Mouse (Mus musculus) midbrain, embryonic 15.5 days (tissue): ENCODE measurements around the gene Exosc7. TPM values are rescaled to one million over a fixed set of nuclear protein-coding genes. Genes with fewer than 3 reads are reported as not detected.

Source experiments
- ATAC-seq: fragments of 200-750 bp; cut with Nextera tagmentation; replicated peaks from 2 replicates; pipeline ENCODE4 v1.8.0; 2017; ENCODE audit warnings: moderate TSS enrichment
- H3K27ac ChIP-seq: fragments of 300-500 bp; sonication (generic); 2 replicates; pipeline ENCODE4 v1.5.1; 2015; ENCODE audit warnings: mild to moderate bottlenecking, inconsistent platforms
- H3K27me3 ChIP-seq: fragments of 300-500 bp; sonication (generic); replicated peaks from 2 replicates; pipeline ENCODE4 v1.6.1; 2015; ENCODE audit warnings: inconsistent platforms
- H3K36me3 ChIP-seq: fragments of 300-500 bp; sonication (generic); replicated peaks from 2 replicates; pipeline ENCODE4 v1.6.1; 2015; ENCODE audit warnings: inconsistent platforms
- H3K4me1 ChIP-seq: fragments of 300-500 bp; sonication (generic); 2 replicates; pipeline ENCODE4 v1.6.1; 2015; ENCODE audit warnings: inconsistent platforms
- H3K4me2 ChIP-seq: fragments of 300-500 bp; sonication (generic); 2 replicates; pipeline ENCODE4 v1.6.1; 2015; ENCODE audit warnings: inconsistent platforms, mild to moderate bottlenecking, moderate library complexity
- H3K4me3 ChIP-seq: fragments of 300-500 bp; sonication (generic); 2 replicates; pipeline ENCODE4 v1.5.1; 2015; ENCODE audit warnings: mild to moderate bottlenecking, inconsistent platforms
- H3K9ac ChIP-seq: fragments of 300-500 bp; sonication (generic); 2 replicates; pipeline ENCODE4 v1.6.1; 2015; ENCODE audit warnings: mild to moderate bottlenecking, inconsistent platforms
- H3K9me3 ChIP-seq: fragments of 300-500 bp; sonication (generic); 2 replicates; pipeline ENCODE4 v1.6.1; 2016; ENCODE audit warnings: inconsistent platforms
- WGBS: fragments of 180-500 bp; shearing (Covaris S2); methylation state at CpG from one replicate; pipeline ENCODE4 v1.1.7; 2015; ENCODE audit warnings: mixed read lengths; 5-methylcytosine and 5-hydroxymethylcytosine counted together
- polyA plus RNA-seq: library from polyadenylated mRNA; unstranded; fragments of >200 nt; fragmentation: Nextera tagmentation; extraction: Ambion mirVana; gene quantifications from 2 replicates; pipeline ENCODE4 v1.2.1, GENCODE M21; 2015

The Exosc7 gene
- polyA plus RNA-seq, 1 experiment from 2014 or later = 83.7 TPM

DNA sequence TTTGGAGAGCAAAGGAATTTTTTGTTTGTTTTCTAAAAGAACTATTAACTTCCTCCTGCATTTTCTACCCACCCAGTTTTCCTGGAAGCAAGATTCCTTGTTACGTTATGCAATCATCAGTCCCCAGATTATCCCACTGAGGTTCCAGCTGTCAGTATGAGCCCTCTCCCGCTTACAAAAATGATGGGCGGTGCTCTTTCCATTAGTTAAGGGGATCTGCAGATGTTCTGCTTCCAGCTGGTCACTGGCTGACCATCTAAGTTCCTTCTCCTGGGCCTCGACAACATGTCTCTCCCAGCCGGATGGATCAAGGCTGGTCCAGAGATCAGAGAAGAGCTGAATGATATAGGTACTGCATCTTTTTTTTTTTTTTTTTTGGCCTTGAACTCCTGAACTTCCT is 35.4 kb downstream of the Exosc7 start:
- Histone ChIP-seq H3K27me3 (no peaks in the 10 kb centered on the region), H3K4me2 (no peak overlapping the region), H3K9ac (no peak overlapping the region), H3K4me3 (no peak overlapping the region), H3K4me1 (no peaks in the 10 kb centered on the region), H3K9me3 (no peaks in the 10 kb centered on the region), H3K27ac (no peak overlapping the region), H3K36me3 (no peaks in the 10 kb centered on the region)
- no peak for ATAC-seq
- WGBS = 79% methylated on average over 5 of the region's 5 CpGs

DNA sequence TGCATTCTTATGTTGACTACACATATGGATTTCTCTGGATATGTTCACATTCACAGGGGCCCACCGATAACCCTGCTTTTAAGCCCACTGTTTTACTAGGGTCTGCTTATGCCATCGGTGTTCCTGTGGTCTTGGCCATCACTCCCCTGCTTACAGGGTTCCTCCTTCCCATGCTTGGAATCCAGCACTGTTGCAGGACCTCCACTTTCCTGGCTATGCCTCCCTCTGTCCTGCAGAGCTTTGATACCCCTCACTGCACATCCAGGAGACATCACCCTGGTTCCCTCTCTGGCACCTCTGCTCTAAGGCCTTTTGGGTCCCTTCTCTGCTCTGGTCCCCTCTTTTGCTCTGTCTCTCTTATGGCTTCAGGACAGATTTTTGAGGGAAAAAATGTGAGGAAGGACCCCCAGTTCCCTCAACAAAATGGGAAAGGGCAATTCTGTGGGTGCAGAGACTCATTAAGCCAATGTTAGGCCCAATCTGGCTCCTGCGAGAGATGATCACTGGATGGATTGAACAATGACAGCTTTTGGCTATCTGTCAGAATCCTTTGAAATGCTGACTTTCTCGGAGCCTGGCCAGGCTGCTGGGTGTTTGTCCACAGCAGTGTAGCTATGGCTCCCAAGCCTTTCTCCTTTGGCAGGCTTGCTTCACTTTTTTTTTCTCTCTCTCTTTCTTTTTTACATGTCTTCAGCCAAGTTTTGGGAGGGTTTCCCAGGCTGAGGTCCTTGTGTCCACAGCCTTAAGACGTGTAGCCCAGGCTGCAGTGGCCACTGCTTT is 37.4 kb downstream of the Exosc7 start, which contains the start of gene Clec3b:
Clec3b (plus strand) TSS at position 706 of the 780 bp plus-strand sequence.
- Histone ChIP-seq H3K27ac (no peak within 1 kb of the TSS), H3K4me3 (no peak within 1 kb of the TSS), H3K4me1 (no peaks in the 10 kb centered on the region), H3K9ac (no peak within 1 kb of the TSS), H3K27me3 (no peaks in the 10 kb centered on the region), H3K36me3 (no peaks in the 10 kb centered on the region), H3K4me2 (no peak within 1 kb of the TSS), H3K9me3 (no peaks in the 10 kb centered on the region)
- 83% methylated on average over 5 of the region's 5 CpGs for WGBS
- no peak for ATAC-seq

DNA sequence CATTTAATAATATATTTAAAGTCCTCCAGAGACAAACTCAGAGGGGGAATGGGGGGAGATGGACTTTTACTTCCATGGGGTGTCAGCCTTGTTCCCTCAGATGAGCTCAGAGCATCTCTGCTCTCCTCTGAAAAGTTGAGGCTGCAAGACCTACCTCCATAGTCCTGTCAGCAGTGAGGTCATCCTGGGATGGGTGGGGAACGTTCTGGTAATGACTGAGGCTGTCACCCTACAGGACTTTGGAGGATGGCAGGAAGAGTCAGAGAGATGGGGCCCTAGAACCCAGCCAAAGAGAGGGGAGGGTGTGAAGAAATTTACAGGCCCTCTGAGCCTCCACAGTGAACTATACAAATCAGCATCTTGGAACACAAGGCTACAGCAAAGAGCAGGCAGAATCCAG is 38.5 kb downstream of the Exosc7 start:
- ATAC-seq = no peak
- H3K36me3 ChIP-seq = no peaks in the 10 kb centered on the region
- 55% methylated on average over 1 of the region's 1 CpGs for WGBS

DNA sequence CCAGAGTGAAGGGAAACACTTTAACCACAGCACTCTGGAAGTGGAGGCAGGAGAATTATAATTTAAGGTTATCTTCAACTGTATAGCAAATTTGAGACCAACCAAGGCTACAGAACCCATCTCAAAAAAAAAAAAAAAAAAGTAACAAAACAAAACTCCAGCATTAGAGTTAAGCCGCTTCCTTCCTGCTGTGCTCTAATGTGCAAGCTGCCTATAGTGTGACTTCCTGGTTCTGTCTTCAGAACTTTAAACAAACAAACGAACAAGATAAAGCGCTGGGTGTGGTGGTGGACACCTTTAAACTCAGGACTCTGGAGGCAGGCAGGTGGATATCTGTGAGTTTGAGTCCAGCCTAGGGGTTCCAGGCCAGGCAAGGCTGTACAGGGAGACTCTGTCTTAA is 39.0 kb downstream of the Exosc7 start:
- WGBS = 77% methylated on average over 3 of the region's 3 CpGs
- no peak for ATAC-seq

More for the DNA sequence above, 38.5 kb downstream of the Exosc7 start:
- Histone ChIP-seq H3K27ac (no peak overlapping the region), H3K4me3 (no peak overlapping the region), H3K9me3 (no peaks in the 10 kb centered on the region), H3K27me3 (no peaks in the 10 kb centered on the region), H3K4me2 (no peak overlapping the region), H3K9ac (no peak overlapping the region), H3K4me1 (no peaks in the 10 kb centered on the region)

DNA sequence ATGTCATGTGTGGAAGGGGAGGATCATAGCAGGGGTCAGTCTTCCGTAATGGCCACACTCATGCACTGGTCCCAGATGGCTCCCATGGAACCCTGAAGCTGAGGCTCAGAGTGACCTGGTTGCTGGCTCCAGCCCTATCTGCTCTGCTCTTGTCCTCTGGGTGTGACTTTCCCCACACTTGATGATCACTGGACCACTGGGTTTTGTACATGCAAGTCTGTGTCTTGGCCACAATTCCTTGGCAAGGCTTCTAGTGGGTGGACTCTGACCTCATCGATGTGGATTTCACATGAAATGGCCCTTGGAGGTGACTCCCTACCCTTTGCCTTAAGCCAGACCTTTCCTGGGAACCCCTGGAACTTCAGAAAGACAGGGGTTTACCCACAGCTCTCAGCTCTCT is 40.1 kb downstream of the Exosc7 start:
- Histone ChIP-seq H3K9ac (no peak overlapping the region), H3K27me3 (no peaks in the 10 kb centered on the region), H3K27ac (no peak overlapping the region), H3K4me3 (no peak overlapping the region), H3K4me1 (no peaks in the 10 kb centered on the region), H3K36me3 (no peaks in the 10 kb centered on the region), H3K9me3 (no peaks in the 10 kb centered on the region), H3K4me2 (no peak overlapping the region)
- no peak for ATAC-seq
- WGBS = 93% methylated on average over 2 of the region's 2 CpGs

More for the DNA sequence above, 39.0 kb downstream of the Exosc7 start:
- Histone ChIP-seq H3K4me2 (no peak overlapping the region), H3K9ac (no peak overlapping the region), H3K4me1 (no peaks in the 10 kb centered on the region), H3K27ac (no peak overlapping the region), H3K27me3 (no peaks in the 10 kb centered on the region), H3K4me3 (no peak overlapping the region), H3K9me3 (no peaks in the 10 kb centered on the region), H3K36me3 (no peaks in the 10 kb centered on the region)

DNA sequence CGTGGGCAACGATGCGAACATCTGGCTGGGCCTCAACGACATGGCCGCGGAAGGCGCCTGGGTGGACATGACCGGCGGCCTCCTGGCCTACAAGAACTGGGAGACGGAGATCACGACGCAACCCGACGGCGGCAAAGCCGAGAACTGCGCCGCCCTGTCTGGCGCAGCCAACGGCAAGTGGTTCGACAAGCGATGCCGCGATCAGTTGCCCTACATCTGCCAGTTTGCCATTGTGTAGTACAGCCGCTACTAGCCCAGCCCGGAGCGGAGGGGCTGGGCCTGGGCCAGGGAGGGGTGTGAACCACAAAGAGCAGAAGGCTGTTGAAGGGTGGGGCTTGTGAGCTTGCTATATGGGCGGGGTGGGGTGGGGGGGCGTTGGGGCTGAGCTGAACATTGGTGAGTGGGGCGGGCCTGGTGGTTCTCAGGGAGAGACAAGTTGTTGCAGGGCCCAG is 43.9 kb downstream of the Exosc7 start:
- Histone ChIP-seq H3K27ac (no peak overlapping the region), H3K9ac (no peak overlapping the region), H3K9me3 (no peaks in the 10 kb centered on the region), H3K4me1 (no peaks in the 10 kb centered on the region), H3K36me3 (no peaks in the 10 kb centered on the region), H3K4me2 (peak overlapping the region; percentile 2; the same call in 1 of the 2 replicates), H3K27me3 (no peaks in the 10 kb centered on the region), H3K4me3 (no peak overlapping the region; the same call in 1 of the 2 replicates)
- ATAC-seq = peak; percentile 60
- WGBS = 34% methylated on average over 30 of the region's 30 CpGs

DNA sequence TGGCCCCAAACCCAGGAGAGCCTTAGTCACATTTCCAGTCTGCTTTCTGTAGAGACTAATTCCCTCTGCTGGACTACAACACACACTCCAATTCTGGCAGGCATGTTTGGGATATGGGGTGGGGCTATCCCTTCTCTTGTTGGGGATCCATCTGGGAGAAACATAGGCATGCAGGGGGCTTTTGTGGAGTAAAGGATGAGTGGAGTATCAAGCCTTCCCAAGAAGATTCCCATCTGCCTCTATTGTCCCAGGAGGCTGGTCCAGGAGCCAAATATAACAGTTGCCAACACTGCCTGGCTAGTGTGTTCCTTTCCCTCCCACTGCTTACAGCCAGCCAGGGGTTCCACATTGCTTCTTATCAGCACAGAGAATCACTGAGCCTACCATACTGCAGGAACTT is 44.7 kb downstream of the Exosc7 start:
- Histone ChIP-seq H3K27ac (no peak overlapping the region), H3K9ac (no peak overlapping the region), H3K36me3 (no peaks in the 10 kb centered on the region), H3K4me3 (no peak overlapping the region), H3K27me3 (no peaks in the 10 kb centered on the region), H3K4me2 (no peak overlapping the region), H3K4me1 (no peaks in the 10 kb centered on the region), H3K9me3 (no peaks in the 10 kb centered on the region)
- ATAC-seq = no peak

DNA sequence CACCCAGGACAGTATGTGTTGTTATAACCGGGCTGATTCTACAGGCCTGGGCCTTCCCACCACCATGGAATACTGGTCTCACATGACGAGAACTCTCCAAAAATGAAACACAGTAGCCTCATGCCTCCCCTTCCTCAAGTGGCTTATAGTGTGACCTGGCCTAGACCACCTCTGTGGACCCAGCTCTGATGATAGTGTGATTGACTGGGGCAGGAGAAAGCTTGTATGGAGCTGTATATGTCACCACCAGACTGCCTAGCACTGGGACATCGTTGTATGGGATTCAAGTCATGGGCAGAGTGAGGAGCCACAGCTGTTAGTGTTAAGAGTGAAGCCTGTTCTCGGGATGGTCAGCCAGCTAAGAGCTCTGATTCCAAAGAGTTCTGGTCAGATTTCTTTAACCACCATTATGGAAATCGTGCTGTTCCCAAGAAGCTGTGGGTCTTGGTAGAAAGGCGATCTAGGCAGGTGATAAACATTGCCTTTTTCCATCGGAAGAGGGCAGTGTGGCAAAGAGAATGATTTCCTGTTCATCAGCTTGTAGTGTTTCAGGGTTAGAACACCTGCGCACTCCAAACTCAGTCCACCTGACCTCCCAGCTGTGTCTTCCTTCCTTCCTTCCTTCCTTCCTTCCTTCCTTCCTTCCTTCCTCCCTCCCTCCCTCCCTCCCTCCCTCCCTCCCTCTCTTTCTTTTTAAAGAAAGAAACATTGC is 45.3 kb downstream of the Exosc7 start:
- H3K4me2 ChIP-seq = no peak overlapping the region
- WGBS = 63% methylated on average over 8 of the region's 8 CpGs
- H3K27ac ChIP-seq = no peak overlapping the region
- no peaks in the 10 kb centered on the region for H3K4me1 ChIP-seq
- no peaks in the 10 kb centered on the region for H3K36me3 ChIP-seq
- no peak overlapping the region for H3K9ac ChIP-seq
- no peak overlapping the region for H3K4me3 ChIP-seq
- no peaks in the 10 kb centered on the region for H3K9me3 ChIP-seq
- ATAC-seq = no peak
- H3K27me3 ChIP-seq = no peaks in the 10 kb centered on the region

DNA sequence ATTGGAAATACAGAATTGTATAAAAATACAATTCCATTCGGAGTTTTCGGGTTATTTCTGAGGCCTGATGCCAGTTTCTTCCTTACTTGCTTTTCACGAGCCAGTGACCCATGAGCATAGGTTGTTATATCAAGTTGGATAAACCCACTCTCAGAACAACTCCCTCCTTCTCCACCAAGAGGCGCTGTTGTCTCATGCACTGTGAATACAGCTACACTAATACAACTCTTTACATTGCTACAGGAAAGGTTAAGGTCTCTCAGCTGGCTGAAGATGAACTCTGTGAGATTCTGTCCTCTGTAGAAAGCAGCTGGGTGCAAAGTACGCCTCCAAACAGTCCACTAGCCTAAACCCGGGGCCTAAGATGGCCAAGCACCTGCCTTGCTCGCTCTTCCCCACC is 46.3 kb downstream of the Exosc7 start:
- Histone ChIP-seq H3K36me3 (no peaks in the 10 kb centered on the region), H3K9me3 (no peaks in the 10 kb centered on the region), H3K4me3 (no peak overlapping the region), H3K9ac (no peak overlapping the region), H3K27ac (no peak overlapping the region), H3K27me3 (no peaks in the 10 kb centered on the region), H3K4me1 (no peaks in the 10 kb centered on the region), H3K4me2 (no peak overlapping the region)
- no peak for ATAC-seq
- WGBS = 57% methylated on average over 7 of the region's 7 CpGs

DNA sequence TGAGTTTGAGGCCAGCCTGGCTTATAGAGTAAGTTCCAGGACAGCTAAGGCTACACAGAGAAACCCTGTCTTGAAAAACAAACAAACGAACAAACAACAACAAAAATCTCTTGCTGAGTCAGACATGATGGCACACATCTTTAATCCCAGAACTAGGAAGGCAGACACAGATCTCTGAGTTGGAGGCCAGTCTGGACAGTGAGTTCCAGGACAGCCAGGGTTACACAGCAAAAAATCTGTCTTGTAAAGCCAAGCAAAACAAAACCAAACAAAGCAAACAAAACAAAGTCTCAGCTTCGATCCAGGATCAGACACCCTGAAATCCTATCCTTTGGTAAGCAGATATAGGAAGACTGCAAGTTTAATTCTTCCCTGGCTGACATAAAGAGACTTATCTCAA is 48.8 kb downstream of the Exosc7 start:
- WGBS = 74% methylated on average over 2 of the region's 2 CpGs
- no peaks in the 10 kb centered on the region for H3K36me3 ChIP-seq
- no peak overlapping the region for H3K27ac ChIP-seq
- H3K4me2 ChIP-seq = no peak overlapping the region
- no peak for ATAC-seq
- H3K4me1 ChIP-seq = no peaks in the 10 kb centered on the region
- no peak overlapping the region for H3K9ac ChIP-seq
- no peaks in the 10 kb centered on the region for H3K27me3 ChIP-seq
- no peak overlapping the region for H3K4me3 ChIP-seq
- no peaks in the 10 kb centered on the region for H3K9me3 ChIP-seq

DNA sequence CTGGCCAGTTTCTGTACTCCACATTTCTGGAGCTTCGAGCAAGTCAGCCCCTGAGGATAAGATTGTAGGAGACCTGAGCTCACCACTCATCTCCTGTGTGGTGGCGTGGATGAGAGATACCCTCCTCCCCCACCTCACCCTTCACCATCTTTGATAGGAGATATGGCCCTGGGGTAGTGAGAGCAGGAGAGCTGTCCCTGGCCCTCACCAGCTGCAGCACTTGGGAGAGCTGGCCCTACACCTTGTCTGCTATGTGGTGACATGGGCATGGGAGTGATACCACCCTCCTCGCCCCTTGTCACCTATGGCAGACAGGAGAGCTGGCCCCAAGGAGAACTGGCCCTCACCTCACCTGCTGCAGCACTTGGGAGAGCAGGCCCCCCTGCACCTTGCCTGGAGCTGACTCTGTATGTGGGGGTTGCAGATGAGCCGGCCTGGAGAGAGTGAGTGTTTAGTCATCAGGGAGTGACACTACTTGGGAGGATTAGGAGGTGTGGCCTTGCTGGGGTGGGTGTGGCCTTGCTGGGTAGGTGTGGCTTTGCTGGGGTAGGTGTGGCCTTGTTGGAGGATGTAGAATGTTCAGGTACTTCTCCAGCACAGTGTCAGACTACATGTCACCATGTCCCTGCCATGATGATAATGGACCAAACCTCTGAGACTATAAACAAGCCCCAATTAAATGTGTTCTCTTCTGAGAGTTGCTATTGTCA is 50.1 kb downstream of the Exosc7 start:
- no peak overlapping the region for H3K4me3 ChIP-seq
- H3K4me2 ChIP-seq = no peak overlapping the region
- 0 out of 2 replicates have a peak, but pooled peaks have one; percentile 28 for ATAC-seq
- H3K27ac ChIP-seq = no peak overlapping the region
- no peaks in the 10 kb centered on the region for H3K27me3 ChIP-seq
- no peaks in the 10 kb centered on the region for H3K4me1 ChIP-seq
- 83% methylated on average over 4 of the region's 4 CpGs for WGBS
- no peaks in the 10 kb centered on the region for H3K36me3 ChIP-seq
- H3K9ac ChIP-seq = no peak overlapping the region
- H3K9me3 ChIP-seq = no peaks in the 10 kb centered on the region

DNA sequence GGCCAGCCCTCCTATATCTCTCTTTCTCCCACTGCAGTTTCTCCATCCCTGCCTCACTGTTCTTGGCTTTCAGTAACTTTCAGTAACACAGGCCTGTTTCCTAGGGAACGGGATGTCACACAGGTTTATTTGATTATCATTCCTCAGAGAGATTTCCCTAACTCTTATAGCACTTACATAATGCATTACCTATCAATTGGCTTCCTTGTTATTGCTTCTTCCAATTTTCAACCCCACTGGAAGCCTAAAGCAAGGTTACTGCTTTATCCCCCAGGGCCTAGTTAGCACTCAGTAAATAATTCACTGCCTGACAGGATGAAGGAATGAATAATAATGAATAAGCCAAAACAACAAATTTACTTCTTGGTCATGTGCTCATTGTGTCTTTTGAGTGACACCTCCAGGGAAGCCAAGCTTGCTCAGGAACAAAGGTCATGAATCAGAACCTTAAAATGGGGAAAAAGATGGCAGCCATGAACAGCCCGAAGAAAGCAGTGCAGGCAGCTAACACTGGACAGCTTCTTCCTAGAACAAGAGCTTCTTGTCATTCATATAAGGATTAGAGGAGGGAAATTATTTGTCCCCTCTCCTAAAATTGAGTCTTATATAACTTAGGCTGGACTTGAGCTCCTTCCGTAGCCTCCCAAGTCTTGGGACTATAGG is 52.9 kb downstream of the Exosc7 start:
- H3K4me3 ChIP-seq = no peak overlapping the region
- no peaks in the 10 kb centered on the region for H3K9me3 ChIP-seq
- H3K9ac ChIP-seq = no peak overlapping the region
- H3K36me3 ChIP-seq = no peaks in the 10 kb centered on the region
- no peaks in the 10 kb centered on the region for H3K4me1 ChIP-seq
- H3K4me2 ChIP-seq = no peak overlapping the region
- WGBS = 66% methylated on average over 3 of the region's 3 CpGs
- H3K27me3 ChIP-seq = no peaks in the 10 kb centered on the region
- H3K27ac ChIP-seq = peak overlapping the region; percentile 28; the same call in 1 of the 2 replicates
- peak; percentile 72; the same call in 1 of the 2 replicates for ATAC-seq
